Mouse (Mus musculus): ENCODE results near the gene Npb.

The Npb gene

DNA sequence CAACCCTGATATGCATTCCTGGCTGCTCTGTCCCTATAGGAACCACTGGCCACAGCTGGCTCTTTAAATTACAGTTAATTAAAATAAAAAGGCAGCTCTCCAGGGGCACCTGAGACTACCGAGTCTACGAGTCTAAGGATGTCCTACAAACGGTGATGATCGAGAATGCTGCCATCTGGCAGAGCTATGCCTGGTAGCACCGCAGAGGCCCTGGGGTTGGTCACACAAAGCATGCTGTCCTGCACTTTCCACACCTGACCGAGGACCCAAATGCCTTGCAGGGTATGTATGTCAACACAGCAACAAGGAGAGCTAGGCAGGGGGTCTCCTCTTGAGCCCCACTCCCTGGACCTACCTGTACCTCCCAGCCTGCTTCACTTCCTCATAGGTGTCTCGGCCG, 5.7 kb downstream of the Npb start:
- in situ Hi-C loops (cut with MboI, MseI), result no loop called here

DNA sequence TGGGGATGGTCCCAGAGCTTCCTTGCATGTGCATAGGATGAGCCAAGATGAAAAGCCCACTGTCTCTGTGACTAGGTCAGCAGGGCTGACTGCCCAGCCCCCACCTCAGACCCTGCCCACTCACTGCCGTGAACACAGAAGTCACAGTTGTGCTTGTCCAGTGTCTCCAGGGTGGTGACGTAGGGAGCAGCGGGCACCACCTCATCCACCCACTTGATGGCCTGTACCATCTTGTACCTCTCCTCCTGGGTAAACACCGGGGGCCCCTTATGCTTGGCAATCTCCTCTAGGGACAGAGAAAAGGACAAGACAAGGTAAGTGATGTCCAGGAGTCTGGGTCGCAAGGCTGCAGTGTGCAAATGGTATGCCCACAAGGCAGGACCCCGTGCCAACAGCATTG, 6.9 kb downstream of the Npb start:
- in situ Hi-C loops (cut with MboI, MseI), result no loop called here

DNA sequence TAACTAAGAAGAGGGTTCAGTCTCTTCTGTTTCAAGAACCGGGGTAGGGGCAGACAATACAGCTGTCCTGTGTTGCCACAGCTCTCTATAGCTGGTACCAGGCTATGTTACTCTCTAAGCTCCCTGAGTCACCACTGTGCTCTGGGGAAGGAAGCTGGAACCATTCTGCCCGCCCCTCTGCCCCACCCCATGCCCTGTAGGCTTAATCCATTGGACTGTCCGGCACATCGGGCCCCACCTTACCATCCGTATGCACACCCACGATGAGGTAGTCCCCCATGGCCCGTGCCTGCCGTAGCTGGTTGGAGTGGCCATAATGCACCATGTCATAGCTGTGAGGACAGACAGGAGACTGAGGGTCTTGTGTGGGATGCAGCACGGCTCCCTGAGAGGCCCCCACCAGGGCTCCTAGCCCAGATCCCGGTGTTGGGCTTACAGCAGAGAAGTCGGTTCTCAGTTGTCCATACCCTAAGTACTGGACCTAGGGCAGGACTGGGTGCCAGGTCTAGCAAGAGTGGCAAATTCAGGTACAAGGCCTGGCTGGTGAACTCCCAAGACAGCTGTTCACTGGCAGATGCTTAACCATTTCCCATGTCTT, 7.4 kb downstream of the Npb start:
- in situ Hi-C loops (cut with MboI, MseI), result no loop called here

DNA sequence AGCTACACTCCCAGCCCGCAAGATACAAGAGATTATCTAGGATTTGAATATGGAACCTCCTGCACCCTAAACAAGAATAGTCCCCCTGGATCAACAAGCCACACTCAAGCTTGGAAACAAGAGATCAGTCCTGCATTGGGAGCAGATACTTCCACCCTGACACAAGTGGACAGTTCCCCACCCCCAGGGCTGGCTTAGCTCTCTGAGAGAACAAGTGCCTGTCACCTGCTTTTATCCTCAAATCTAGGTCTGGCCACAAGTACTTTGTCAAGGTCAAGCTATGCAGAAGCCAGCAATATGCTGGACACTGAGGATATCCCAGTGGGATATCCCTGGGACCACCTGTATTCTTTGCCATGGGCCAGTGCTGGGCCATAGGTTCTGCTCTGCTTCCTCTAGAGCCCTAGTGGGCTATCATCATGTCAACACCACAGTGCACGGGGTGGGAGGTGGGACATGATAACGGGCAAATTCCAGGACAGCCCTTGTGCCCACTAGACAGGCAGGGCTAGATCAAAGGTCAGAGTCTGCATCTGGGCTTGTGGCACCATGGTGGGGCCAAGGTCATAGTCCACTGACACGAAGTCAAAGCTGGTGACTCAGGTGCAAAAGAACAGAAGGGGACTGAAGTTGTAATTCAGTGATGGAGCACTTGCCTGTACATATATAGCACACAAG, 8.5 kb downstream of the Npb start:
- in situ Hi-C loops (cut with MboI, MseI), result no loop called here

DNA sequence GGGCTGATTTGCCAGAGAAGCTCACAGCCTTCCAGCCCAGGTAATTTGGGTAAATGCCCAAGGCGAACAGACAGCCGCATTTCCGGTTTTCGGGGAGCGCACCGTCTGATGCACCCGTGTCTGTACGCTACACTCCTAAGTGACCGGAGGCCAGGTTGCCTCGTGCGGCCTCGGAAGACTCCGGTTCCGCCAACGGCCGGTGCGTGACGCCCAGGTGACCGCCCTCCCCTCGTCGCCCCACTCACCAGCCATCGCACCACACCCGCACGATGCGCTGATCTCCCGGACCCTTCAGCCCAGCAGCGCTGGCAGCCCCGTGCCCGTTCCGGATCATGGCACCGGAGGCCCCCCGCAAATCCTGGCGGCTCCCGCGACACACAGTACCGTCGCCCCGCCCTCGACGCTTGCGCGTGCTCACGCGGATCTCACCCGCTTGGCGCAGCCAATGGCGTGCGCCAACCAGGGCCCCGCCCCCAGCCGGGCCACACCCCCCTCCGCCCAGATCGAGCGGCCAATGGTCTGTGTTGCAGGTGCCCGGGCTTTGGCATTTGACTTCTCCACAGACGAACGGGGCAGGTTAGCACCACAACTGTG, 9.3 kb downstream of the Npb start, which contains the start of gene Pcyt2:
Gene Pcyt2, minus strand, starts transcription at position 418 of the 594 bp plus-strand sequence.
- in situ Hi-C loops (cut with MboI, MseI), result no loop called here

DNA sequence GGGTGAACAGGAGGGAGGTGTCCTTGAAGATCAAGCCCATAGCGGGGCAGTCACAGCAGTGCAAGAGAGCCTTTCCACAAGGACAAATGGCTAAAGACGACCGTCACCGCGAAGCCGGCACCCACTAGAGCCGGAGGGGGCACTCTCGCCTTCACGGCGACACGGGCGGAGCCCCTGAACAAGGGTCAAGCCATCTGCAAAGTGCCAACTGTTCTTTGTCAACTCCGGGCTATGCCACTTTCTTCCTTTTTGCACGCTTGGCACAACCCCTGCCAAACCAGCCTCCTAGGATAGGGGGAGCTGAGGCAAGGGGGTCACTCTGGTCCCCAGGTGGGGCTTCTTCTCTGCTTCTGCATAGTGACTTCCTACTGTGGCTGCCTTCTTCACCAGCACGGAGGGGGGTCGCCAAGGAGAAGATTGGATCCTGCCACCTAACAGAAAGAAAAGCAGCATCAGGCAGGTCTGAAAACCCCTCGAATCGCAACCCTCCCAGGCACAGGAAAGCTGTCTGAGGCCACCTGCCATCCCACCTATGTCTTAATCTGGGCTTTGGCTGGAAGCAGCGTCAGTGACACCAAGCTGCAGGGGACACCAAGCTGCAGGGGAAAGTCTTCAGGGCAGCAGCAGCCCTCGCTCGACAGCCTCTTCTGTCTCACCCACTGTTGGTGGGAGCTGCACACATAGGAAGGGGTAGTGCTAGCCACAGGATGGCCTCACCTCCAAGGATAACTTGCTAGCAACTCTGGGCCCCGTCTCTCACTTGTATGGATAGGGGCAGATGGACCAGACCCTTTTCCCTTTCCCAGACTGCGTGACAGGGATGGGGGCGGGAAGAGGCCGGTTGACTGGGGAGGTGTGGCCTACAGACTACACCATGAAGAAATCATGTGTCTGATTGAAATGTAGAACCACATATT, 10.6 kb downstream of the Npb start:
- in situ Hi-C loops (cut with MboI, MseI), result no loop called here

DNA sequence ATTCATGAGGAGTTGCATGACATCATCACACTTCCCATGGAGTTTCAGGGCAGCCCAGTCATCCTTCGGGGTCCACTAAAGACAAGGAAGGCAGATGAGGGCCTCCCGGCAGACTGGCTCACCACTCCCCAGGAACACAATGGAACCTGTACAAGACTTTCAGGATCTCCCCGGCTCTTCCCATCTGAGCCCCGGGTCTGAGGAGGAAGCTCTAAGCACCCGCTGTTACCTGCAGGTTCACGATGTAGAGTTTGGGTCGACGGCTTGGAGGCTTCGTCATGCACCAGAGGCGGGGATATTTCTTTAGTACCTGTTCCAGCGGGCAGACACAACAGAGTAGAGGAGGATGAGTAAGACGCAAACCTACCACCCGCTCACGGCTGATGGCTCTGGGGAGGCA, 11.9 kb downstream of the Npb start:
- in situ Hi-C loops (cut with MboI, MseI), result loop anchor here (10.0 kb wide), 1 partner anchor 95 kb away; the partner anchor contains the start of genes Cenpx and Lrrc45

DNA sequence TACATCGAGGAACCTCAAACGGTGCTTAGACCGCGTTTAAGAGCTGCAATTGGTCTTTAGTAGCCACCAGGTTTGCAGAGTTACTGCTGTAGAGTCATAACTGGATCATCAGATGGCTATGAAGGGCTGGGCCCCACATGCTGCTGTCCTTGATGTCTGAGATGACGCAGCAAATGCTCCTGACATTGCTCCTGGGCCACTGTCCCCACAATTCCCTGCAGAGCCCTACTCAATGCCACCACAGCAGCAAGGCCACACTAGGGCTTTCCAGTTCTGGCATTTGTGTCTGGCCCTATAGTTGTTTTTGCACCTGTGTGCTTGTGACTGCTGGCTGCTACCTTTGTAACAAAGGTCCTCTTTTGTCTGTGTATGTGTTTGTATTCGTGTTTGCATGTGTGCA, 14.5 kb downstream of the Npb start:
- in situ Hi-C loops (cut with MboI, MseI), result loop anchor here (10.0 kb wide), 1 partner anchor 92 kb away; the partner anchor contains the start of genes Cenpx and Lrrc45

DNA sequence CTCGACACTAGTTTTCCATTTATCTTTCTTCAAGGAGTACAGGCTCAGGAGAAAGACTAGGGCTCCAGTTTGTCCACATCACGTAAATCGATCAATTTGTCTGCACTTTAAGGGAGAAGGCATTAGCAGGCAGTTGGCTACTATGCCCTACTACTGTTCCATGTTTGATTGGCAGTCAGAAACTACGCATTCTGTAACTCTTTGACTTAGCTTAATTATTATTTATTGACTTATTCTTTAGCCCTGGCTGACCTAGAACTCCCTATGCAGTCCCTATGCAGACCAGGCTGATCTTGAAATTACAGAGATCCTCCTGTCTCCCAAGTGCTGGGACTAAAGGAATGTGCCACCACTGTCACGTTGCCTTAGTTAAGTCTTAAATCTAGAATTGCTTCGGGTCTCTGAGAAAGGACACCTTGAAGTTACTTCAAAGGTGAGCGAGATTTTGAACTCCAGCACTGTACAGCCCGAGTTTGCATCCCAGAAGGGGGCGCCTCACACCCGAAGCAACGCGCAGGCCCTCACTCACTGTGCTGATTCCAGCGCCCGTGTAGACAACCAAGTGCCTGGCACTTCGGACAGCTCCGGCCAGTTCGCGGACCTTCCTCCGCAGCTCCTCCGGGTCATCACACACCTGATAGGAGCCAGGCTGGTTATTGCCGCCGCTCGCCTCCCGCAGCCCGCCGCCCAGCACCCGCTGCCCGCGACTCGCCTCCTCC, 15.8 kb downstream of the Npb start:
- in situ Hi-C loops (cut with MboI, MseI), result loop anchor here (10.0 kb wide), 1 partner anchor 91 kb away; the partner anchor contains the start of genes Cenpx and Lrrc45

DNA sequence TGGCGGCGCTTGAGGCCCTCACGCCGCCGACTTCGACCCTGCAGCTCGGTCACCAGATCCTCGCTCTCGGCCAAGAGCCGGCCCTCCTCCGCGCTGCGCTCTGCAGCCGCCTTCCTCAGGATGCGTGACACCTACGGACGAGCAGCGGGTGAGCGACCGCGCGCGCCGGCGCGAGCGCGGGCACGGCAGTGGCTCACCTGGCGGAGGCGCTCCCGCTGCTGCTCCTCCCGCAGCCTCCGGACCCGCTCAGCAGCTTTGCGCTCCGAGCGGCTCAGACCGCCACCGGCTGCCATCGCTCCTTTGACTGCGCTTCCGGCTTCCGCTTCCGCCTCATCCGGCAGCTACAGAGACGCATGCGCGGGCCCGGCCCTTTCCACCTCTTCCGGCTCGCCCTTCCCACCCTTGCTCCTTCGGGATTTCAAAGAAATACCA, 16.4 kb downstream of the Npb start:
- in situ Hi-C loops (cut with MboI, MseI), result loop anchor here (10.0 kb wide), 1 partner anchor 90 kb away; the partner anchor contains the start of genes Cenpx and Lrrc45

DNA sequence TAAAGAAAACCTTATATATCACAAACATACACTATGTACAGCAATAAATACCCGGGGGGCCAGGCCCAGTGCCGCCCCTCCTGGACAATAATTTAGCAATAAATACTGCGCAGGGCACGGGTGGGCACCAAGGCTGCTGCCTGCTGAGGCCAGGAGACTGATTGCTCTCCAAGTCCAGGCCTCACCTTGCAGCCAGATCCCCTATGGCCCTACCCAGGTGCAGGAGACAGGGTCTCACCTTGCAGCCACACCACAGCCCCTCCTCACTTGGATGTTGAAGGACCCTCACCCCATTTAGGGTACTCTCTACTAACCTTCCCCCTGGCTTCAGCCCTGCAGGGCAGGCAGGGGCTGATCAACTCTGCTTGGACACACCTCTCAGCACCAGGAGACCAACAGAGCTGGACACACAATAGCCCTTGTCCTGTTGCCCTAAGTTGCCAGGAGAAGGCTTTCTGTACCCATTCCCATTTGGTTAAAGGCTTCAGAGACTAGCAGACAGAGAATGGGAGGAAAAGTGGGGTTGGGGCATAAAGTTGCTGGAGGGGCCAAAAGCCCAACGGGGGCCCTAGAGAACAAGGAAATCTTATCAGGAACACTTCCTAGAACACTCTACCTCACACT, 17.0 kb downstream of the Npb start, which contains the start of gene Sirt7:
Gene Sirt7, minus strand, starts transcription at position 89 of the 624 bp plus-strand sequence.
- in situ Hi-C loops (cut with MboI, MseI), result loop anchor here (10.0 kb wide), 1 partner anchor 90 kb away; the partner anchor contains the start of genes Cenpx and Lrrc45

DNA sequence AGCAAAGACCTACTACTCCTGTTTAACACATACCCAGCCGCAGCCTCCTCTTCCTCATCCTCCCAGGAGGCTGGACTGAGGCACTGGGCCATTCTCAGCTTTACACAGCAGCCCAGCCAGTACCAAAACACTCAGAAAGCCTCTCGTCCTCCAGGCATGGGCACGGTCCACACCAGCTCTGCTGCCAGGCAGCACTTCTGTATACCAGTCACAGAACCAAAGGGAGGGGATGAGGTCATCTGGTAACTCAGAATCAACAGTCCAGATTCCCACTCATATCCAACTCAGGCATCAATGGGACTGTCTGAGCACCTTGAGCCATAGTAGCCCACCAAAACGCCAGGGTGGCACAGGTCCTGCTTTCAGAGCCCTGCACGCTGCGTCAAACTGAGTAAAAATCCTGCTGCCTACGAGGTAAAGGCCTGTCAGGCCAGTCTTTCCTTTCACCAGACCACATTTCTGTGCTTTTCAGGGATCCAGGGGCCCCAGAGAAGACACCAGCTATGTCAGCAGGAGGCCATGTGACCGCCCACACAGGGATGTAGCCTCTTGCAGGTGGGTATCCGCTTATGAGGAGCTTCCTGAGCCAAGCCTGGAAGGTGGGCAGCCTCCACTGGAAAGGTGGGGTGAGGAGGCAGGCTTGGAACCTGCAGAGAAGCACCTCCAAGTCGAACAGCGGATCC, 18.6 kb downstream of the Npb start:
- in situ Hi-C loops (cut with MboI, MseI), result loop anchor here (10.0 kb wide), 1 partner anchor 88 kb away; the partner anchor contains the start of genes Cenpx and Lrrc45

DNA sequence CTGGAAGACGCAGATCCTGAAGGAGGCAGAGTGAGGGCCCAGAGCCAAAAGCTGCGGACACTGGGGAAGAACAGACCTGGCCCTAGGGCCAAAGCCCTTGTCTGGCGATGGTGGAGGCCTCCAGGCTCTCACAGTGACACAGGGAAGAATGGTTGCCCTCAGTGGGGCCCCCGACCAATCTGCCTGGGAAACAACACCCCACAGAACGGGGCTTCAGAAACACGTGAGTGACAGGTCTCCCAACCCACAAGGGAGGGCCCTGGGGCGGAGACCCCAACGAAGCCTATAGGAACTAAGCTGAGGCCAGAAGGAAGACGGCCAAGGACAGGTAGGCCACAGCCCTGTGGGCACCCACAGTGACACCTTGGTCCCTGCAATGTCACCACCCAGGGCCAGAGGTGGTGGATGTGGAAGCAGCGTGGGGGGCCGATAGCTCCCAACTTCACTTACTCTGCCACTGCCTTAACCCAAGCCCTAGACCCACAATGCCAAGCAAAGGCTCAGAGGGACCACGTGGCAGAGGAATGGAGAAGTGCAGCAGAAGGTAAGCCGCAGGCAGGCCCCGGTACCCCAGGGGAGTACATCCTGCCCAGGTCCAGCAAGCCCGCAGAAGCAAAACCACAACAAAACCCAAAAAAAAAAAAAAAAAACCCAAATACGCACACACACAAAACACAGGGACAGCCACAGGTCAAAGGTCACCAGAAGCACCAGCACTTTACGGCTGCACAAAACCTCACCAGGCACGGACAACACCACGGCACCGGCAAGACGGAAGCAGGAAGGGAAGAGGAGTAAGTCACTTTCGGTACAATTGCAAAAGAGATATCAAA, 19.4 kb downstream of the Npb start:
- in situ Hi-C loops (cut with MboI, MseI), result loop anchor here (10.0 kb wide), 1 partner anchor 87 kb away; the partner anchor contains the start of genes Cenpx and Lrrc45

DNA sequence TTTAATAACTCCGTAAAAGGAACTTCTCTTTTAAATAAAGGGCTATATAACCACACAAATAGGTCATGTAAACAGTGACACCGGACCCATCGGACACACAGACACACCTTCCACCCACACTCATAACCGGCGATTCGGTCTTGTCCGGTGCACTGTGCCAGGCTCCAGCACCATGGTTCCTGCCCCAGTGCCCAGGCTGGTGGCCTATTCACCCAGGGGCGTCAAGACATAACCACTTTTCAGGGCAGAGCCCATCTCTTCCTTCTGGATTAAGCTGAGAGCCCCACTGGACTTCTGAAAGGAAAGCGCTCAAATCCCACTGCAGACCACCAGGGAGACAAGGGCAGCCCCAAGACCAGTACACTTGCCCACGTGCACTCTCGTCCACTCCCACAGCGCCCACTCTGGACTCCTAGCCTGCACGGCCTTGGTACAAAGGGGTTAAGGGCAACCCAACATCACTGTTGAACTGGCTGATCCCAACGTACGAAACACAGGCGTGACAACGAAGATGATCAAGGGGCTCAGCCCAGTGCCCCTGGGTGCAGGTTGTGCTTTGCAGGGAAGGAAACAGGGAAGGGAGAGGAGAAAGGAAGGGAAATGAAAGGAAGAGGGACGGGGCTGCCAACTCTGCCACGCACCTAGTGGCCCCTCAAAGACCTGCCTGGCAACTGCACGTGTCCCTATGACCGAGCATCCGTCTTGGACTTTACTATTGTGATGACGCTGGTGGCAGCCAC, 20.5 kb downstream of the Npb start:
- in situ Hi-C loops (cut with MboI, MseI), result loop anchor here (10.0 kb wide), 1 partner anchor 86 kb away; the partner anchor contains the start of genes Cenpx and Lrrc45

DNA sequence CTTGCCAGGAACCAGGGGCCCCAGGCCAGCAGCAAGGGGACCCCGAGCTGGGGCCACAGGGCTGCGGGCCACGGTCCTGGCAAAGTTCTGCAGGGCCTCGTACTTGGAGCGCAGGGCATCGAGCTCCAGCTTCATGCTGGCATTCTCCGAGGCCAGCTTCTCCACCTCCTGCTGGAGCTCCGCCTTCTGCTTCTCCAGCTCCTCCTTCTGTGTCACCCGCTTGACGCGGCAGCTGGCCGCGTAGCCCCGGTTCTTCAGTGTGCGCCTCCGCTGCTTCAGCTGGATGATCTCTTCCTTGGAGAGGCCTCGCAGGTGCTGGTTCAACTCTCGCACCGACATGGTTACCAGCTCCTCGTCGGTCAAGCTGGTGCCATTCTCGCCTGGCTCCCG, 21.1 kb downstream of the Npb start:
- in situ Hi-C loops (cut with MboI, MseI), result loop anchor here (10.0 kb wide), 1 partner anchor 85 kb away; the partner anchor contains the start of genes Cenpx and Lrrc45

DNA sequence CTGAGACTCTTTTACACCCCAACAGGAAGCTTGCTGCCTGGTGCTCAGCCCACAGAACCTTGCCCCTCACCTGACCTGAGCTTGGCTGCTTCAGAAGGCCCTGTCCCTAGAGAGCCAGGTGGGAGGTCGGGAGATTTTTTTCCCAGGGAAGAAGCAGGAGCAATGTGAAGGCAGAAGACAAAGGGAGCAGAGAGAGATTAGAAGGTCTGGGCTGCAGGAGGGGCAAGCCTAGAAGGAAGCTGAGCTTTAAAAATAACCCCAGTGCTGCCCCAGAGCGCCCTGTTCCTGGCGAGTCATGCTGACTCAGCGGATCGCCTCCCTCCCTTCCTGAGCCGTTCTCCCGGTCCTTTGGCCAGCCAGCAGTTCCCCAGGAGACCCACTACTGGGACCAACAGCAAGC, 21.6 kb downstream of the Npb start:
- in situ Hi-C loops (cut with MboI, MseI), result loop anchor here (10.0 kb wide), 1 partner anchor 85 kb away; the partner anchor contains the start of genes Cenpx and Lrrc45

DNA sequence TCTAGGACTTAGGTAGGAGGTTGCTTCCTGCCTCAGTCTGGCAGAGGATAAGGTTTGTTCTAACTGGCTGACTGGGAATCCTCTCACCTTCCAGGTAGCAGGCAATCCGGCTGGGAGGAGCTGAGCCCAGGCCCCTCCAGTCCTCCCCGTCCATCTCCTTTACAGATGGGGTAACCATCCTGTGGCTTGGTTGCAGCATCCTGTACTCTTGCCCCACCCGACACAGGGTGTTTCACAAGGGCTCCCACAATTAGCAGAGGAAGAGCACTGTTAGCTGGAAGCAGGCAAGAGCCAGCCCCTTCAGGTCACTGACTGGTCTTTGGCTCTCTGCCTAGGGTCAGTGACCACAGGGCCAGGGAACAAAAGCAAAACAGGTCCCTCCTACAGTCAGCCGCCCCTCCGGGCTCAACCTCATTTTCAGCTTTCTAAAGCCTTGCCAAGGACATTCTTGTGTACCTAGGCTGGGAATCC, 22.2 kb downstream of the Npb start:
- in situ Hi-C loops (cut with MboI, MseI), result no loop called here
